In genomic region chr9:61840353-61840752, GRCm38 (mm10) we compare ENCODE assay signal across 20 mouse cellular contexts.
"Had no signal": no experiment of that assay in that cellular context is flagged by ENCODE, and none has a peak within 500 bp of the region (broad histone marks: within the 10 kb centered on the region; RNA-seq: fewer than 3 reads in every experiment).

No protein-coding gene starts in this region.

- ATAC-seq: intestine, embryonic 15.5 days; midbrain, embryonic 13.5 days; midbrain, embryonic 16.5 days had no signal

- H3K4me2 ChIP-seq: intestine, embryonic 15.5 days; kidney, embryonic 15.5 days; limb, embryonic 13.5 days; liver, embryonic 13.5 days; midbrain, embryonic 13.5 days; neural tube, embryonic 13.5 days had no signal

- H3K9me3 ChIP-seq: intestine, embryonic 15.5 days; kidney, embryonic 15.5 days; limb, embryonic 13.5 days; liver, embryonic 13.5 days; midbrain, embryonic 10.5 days; midbrain, embryonic 13.5 days; neural tube, embryonic 13.5 days had no signal

- H3K4me3 ChIP-seq: intestine, embryonic 15.5 days; kidney, embryonic 15.5 days; limb, embryonic 13.5 days; liver, embryonic 13.5 days; midbrain, embryonic 10.5 days; midbrain, embryonic 13.5 days; myocyte; neural tube, embryonic 13.5 days had no signal

- H3K36me3 ChIP-seq: intestine, embryonic 15.5 days; kidney, embryonic 15.5 days; limb, embryonic 13.5 days; liver, embryonic 13.5 days; midbrain, embryonic 10.5 days; midbrain, embryonic 13.5 days; neural tube, embryonic 13.5 days had no signal

- H3K27ac ChIP-seq: intestine, embryonic 15.5 days; kidney, embryonic 15.5 days; limb, embryonic 13.5 days; liver, embryonic 13.5 days; macrophage; midbrain, embryonic 10.5 days; midbrain, embryonic 13.5 days; neural tube, embryonic 13.5 days had no signal

- H3K4me1 ChIP-seq: intestine, embryonic 15.5 days; midbrain, embryonic 13.5 days; neural tube, embryonic 13.5 days had no signal

- DNase-seq: kidney, adult 11 months; kidney, adult 8-10 months; kidney, postnatal 10 days; kidney, postnatal 36 days; left cerebral cortex, postnatal 4 days; liver, embryonic 13.5 days; retina, postnatal 1 day; right cerebral cortex, postnatal 25 days; spleen, adult 18-20 months; thymus, adult 18-20 months; thymus, postnatal 36 days had no signal

- H3K9ac ChIP-seq: intestine, embryonic 15.5 days; kidney, embryonic 15.5 days; limb, embryonic 13.5 days; liver, embryonic 13.5 days; midbrain, embryonic 13.5 days; neural tube, embryonic 13.5 days had no signal

- H3K27me3 ChIP-seq: intestine, embryonic 15.5 days; kidney, embryonic 15.5 days; limb, embryonic 13.5 days; liver, embryonic 13.5 days; midbrain, embryonic 13.5 days; neural tube, embryonic 13.5 days had no signal
